Mouse (Mus musculus) liver, adult (tissue): ENCODE measurements around the gene Siah1b.

ENCODE experiments used
- GATA4 ChIP-seq: IDR thresholded peaks from 2 replicates; pipeline ENCODE4 v1.6.1; 2014; ENCODE audit warnings: mild to moderate bottlenecking, low read length; ENCODE audit not compliant: insufficient replicate concordance

Gene Siah1b

DNA sequence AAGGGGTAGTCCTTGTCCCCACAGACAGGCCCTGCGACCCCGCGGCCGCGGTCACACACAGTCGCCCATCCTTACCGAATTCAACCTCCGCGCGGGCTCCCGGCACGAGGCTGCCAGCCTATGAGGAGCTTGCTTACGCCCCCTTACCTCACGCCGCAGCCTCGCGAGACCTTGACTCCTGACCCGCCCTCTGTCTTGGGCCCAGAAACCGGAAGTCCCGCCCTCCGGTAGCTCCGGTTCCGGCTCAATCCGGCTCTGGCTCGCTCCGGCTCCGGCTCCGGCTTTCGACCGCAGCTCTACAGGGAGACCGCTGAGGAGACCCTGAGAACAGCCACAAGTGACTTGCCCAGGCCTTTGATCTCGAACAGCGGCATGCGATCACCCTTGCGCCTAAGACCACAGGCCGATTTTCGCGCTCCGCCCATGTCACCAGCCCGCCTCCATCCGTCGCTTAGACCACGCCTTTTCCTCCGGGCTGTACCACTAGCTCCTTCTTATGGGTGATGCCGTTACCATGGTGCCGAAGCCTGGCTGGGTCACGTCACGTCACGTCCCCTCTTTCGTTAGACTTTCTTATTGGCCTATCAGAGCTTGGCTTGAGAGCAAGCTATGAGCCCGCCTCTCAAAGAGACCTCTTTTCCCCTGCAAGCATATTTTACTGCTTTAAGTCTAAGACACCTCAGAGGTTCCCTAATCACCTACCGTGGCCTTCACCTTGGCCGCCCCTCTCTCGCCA is at the start of gene Siah1b:
Gene Siah1b, minus strand, starts transcription at position 454 of the 736 bp plus-strand sequence.
- TF ChIP-seq GATA4 = no peak; the same call in 1 of the 2 replicates

DNA sequence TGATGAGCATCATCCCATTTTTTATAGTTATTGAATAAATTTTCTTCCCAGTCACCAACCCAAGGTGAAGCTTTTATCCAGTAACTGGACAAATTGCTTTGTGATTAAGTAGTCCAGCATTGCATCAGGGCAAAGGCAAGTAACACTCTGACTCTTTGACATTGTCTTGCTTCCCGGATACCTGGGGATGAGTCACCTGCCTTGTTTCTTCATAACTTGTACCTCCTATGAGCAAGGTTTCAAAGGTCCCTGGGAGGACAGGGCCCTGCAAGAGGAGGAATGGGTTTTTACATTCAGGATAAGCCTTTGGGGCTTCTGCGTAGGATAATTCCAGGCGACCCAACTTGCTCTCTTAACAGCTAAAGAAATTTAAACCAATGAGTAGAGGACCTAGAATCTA is 47.6 kb upstream of the Siah1b start:
- TF ChIP-seq GATA4 = no peak

DNA sequence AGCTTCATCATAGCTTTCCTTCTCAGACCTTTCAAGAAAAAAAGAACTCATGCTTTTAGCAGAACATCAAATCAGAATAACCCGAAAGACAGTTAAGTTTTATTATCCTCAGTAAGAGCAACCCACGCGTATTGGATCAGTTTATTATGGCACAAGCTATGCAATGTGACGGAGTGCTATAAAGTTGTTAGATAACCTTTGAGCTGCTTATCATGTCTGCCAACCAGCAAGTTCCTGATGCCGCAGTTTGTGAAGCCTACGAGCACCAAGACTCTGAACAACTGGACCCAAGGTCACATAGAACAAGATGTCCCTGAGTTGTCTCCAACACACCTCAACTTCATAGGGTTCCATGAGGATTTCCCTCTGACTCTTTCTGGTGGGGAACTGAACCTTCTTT is 37.5 kb upstream of the Siah1b start:
- no peak for TF ChIP-seq GATA4

DNA sequence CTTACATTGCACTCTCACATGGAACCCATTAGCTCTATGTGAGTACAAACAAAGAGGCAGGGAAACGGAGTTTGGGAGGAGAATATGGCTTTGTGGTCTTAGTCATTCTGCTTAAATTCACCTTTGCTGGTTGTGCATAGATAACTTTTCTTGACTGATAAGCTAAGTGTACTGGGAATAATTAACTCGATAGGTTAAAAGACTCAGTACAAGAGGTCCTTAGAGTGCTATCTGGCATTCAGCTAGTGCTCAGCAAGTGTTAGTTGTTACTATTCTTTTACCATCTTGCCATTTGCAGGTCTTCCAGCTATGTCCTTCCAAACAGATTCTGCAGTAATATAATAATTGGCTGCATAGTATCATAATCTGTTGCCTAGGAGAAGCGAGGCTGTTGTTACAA is 34.9 kb upstream of the Siah1b start:
- TF ChIP-seq GATA4 = no peak

DNA sequence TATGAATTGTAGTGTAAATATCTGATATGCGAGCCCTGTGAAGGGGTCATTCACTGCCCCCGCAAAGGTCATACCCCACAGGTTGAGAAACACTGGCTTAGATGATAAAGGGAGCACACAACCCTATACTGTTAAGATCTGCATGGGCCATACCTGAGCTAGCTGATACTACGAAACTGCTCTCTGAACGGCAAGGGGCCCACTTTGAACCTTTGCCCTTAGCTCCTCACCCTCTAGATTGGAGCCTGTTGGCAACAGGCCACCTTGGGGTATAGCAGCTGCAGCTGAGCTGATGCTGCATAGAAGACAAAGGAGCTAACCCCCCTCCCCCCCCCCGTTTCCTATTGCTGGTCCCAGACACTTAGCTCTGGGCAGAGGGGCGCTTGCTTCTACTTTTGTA is 26.4 kb upstream of the Siah1b start:
- TF ChIP-seq GATA4 = no peak

DNA sequence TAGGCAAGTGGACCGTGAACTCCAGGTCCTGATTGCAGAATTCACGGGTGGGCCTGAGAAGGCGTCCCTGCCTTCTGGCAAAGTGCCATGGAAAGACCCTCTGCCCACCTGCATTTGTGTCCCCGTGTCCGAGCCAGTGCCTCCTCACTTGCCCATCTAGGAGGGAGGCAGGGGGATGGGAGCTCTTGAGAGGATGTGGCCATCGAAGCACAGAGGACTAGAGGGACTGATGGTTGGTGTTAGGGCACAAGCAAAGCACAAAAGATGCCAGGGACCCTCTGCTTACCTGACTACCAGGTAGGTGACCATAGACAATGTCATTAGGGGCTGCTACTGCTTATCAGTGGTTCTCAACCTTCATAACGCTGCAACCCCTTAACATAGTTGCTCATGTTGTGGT is 25.9 kb upstream of the Siah1b start:
- no peak for TF ChIP-seq GATA4

DNA sequence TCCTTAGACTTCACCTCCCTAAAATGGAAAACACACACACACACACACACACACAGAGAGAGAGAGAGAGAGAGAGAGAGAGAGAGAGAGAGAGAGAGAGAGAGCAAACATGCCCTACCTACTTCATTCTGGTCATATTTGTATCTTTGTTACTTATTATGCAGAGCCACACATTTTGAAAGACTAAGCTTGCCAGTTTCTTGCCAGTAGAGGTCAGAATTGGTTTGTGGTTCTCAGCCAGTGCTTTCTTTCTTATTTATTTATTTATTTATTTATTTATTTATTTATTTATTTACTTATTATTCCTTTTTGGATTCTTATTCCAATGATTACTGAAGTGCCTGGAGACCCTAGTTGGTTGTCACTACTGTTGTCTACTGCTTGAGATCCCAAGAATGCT is 25.2 kb upstream of the Siah1b start:
- TF ChIP-seq GATA4 = no peak

DNA sequence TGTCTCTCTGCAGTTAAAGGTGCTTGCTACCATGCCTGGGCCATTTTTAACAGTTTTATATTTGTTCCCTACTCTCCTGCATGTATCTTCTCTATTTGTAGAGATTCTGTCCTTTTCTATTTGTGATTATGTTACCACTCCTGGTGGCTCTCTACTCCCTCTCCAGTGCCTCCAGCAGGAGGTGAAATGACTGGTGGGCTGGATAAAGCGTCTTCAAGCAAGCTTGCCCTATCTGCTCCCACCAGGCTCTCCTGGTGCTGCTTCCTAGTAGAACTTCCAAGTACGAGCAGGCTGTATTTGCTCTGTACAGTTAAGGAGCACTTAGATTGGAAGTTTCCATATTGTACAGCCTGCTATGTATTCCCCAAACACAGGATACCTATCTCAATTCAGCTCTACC is 19.5 kb upstream of the Siah1b start:
- TF ChIP-seq GATA4 = no peak

DNA sequence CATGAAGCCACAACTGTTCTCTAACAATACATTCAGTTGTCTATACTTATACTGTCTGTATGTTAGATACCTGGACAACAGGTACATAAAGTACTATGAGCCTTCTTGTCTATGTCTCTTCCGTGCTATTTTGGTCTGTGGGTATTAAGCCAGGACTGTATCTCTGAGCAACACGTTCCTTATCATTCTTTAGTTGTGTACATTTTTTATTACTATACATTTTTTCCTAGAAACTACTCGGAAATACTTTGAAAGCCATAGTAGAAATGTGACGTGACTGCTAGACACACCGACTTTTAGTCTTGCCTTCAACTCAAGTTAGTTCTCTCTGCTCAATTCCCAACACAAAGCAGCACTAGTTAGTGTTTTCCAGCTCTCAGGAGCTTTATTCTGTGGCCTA is 17.1 kb upstream of the Siah1b start:
- TF ChIP-seq GATA4 = no peak

DNA sequence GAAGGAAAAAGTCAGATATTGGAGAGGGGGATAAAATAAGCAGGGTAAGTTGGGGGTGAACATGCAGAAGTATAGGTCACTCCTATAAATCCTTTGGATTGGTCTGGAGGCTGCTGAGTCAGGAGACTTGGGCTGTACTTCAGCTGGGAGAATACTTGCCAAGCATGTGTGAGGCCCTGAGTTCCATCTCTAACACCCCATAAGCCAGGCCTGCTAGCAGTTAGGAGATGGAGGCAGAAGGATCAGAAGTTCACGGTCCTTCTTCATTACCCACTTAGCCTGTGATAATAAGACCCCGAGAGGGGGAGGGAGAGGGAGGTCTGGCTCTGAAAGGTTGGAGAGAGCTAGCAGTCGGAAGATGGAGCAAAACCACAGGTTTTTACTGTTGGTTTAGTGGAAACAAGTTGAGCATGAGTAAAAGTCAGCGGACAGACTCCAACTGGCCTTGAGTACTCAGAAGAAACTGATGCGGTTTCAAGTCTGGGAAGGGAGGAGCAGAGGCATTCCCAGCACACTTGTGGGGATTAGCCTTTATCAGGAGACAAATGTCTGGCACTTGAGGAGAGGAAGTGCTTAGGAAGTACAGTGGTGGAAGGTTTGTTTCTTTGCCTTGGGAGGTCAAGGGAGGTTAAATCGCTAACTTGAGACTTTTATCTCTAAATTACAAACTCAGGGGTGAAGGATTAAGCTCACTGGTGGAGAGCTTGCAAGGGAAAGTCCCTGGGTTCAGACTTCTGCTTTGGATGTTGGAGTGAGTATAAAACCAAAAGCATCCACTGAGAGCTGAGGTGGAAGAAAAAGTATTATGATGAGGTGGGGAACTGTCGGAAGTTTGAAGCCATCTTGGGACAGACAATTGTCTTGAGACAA is 16.2 kb upstream of the Siah1b start:
- no peak for TF ChIP-seq GATA4

DNA sequence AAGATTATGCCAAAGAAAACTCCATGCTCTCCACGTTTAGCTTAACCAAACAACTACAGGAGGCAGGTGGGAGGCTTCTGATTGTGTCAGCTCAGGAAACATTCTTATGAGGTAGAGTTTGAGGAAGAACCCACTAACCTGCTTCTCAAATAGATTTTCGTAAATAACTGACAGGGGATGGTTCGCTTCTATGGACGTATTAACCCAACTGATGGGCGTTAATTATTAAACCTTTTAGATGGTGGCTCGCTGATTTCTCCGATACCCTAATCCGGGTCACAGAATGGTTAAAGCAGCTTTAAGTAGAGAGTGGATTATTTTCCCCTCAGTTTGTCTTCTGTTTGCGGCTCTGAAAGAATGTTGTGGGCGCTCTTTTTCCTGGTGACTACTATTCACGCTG is 13.6 kb upstream of the Siah1b start:
- TF ChIP-seq GATA4 = no peak

DNA sequence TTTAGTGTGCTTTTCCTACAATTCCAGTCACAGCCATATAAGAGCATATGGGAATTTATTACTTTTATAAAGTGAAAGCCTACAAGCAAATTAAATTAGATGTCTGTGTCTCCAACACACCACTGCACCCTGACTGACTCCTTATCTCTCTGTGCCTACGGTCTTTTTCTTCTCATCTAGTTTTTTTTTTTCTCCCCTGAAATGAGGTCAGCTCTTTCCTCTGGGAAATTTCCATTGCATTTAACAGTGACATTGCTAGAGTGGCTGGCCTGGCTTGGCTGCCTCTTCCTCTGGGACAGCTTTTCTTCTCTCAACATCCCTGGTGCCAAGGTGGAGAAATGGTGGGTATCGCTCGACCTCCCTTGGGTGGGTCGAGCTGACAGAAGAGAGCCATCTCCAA is 12.3 kb upstream of the Siah1b start, which contains the start of gene Cltrn:
Gene Cltrn, plus strand, starts transcription at position 249 of the 400 bp plus-strand sequence.
- no peak for TF ChIP-seq GATA4

DNA sequence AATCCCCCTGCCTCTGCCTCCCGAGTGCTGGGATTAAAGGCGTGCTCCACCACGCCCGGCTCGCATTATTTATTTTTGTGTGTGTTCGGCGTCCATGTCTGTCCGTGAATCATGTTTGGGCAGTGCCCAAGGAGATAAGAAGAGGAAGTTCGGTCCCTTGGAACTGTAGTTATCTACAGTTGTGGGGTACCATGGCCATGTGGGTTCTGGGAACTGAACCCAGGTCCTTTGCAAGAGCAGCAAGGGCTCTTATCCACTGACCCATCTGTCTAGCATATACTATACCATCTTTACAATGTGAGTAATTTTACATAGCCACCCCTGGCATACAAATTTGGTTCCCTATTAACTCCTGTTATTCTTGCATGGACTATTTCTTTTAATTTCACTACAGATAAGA is 5.7 kb upstream of the Siah1b start:
- no peak for TF ChIP-seq GATA4

DNA sequence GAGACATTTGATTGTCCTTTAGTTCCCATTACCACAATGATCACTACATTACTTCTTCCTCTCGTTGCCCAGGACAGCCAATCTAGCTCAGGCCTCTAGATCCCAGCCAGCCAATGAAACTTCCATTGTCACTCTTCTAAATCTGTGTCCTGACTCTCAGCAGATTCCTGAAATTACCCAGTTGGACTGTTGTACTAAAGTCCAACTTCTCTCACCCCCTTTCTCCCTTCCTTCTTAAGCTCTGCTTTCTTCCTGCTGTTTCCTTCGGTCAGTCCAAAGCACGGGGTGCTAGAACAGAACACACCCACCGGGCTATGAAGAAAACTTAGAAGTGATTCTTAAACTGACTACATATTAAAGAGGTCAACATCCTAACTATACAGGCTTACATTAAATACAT is 7.3 kb downstream of the Siah1b start:
- no peak for TF ChIP-seq GATA4

DNA sequence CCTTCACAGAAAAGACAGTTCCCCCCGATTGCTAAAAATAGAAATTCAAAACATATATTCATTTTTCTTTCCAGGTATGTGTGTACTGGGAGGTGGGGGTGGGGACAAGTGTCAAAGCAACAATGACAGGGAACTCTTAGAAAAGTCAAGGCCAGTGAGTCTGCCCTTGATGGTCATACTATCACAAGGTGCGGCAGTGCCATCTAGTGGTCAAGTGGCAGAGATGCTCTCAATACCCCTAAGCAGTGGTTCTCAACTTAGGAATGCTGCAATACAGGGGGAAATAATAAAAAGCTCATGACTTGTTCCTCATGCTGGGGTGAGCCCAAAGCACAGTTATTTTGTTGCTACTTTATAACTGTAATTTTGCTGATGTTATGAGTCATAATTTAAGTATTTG is 10.1 kb downstream of the Siah1b start:
- no peak for TF ChIP-seq GATA4

DNA sequence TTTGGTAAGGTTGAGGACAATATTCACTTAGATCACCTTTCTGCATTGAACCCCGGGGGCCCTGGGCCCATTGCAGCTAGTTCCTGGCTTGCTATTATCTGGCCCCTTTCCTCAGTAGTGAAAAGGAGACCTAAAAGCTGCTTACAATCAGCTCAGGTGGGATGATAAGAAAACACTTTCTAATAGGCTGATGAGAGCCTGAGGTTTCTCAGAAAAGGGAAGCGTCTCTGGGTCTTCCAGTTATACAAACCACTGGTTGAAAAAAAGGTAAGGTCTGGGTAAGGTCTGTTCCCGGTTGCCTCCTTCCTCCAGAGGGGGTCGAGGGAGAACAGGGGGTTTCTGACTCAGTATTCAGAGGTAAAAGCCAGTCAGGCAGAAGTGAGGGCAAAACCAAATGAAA is 17.2 kb downstream of the Siah1b start:
- TF ChIP-seq GATA4 = no peak
